Comparison of ENCODE assay signal across 12 mouse cellular contexts in genomic region chr12:87333794-87334193, GRCm38 (mm10). TPM values are rescaled to one million over a fixed set of nuclear protein-coding genes. Genes with fewer than 3 reads are reported as not detected.
"Had no signal": no experiment of that assay in that cellular context is flagged by ENCODE, and none has a peak within 500 bp of the region (broad histone marks: within the 10 kb centered on the region; RNA-seq: fewer than 3 reads in every experiment).

No protein-coding gene starts in this region.

- DNase-seq: liver, postnatal 0 days; lung, adult 2 months; lung, postnatal 14 days; lung, postnatal 36 days; right cerebral cortex, postnatal 14 days; thymus, adult 2 months; thymus, postnatal 25 days; thymus, postnatal 4 days had no signal

RNA-seq across cellular contexts. Expression of gene Ism2, which starts 34.3 kb away (rescaled TPM):
- total RNA-seq: megakaryocyte progenitor cell, adult 5-6 weeks; monocyte, adult 5-6 weeks; neutrophil, adult 5-6 weeks had no signal
- polyA plus RNA-seq: macrophage had no signal
